Mouse (Mus musculus): ENCODE measurements around the gene Nrxn2. TPM values are rescaled to one million over a fixed set of nuclear protein-coding genes. Genes with fewer than 3 reads are reported as not detected.

The Nrxn2 gene
- polyA plus RNA-seq, 1 experiment from 2014 or later: 0.50 TPM

DNA sequence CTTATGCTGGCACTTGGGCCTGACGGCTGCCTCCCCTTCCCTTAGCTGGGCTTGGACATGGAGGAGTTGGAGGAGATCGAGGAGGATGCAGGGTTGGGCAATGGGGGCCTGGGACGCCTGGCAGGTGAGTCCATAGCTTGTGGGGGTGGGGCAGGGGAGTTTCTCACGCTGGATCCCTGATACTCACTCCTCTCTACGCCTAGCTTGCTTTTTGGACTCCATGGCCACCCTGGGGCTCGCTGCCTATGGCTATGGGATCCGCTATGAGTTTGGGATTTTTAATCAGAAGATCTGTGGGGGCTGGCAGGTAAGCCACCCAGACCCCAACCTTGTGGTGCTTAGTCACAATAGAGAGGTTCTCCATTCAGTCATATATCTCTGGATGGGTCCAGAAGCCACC is 32.7 kb upstream of the Nrxn2 start:
- Histone ChIP-seq H3K9me3 (replicated peaks; ENCODE audit: control insufficient read depth, low read length) (no peaks in the 10 kb centered on the region), H3K27me3 (ENCODE audit: control insufficient read depth, insufficient read depth, low read depth, low read length) (no peaks in the 10 kb centered on the region; the same call in 1 of the 2 replicates), H3K9ac (ENCODE audit: low read depth, low read length) (no peak overlapping the region), H3K4me1 (ENCODE audit: control insufficient read depth, low read depth, low read length) (peaks cover 10% of the 10 kb centered on the region), H3K36me3 (ENCODE audit: control insufficient read depth, insufficient read depth) (no peaks in the 10 kb centered on the region), H3K4me3 (ENCODE audit: low read depth, low read length) (no peak overlapping the region), H3K27ac (ENCODE audit: low read length) (no peak overlapping the region), H3K4me2 (ENCODE audit: low read depth, low read length) (no peak overlapping the region)
- 72% methylated on average over 7 of the region's 7 CpGs for WGBS (ENCODE audit: insufficient replicate concordance)
- ATAC-seq (ENCODE audit: low read depth): no peak

- no peaks in the 10 kb centered on the region for H3K36me3 ChIP-seq (ENCODE audit: control insufficient read depth, insufficient read depth)
- H3K9ac ChIP-seq (ENCODE audit: low read depth, low read length): no peak overlapping the region
- H3K27ac ChIP-seq (ENCODE audit: low read length): no peak overlapping the region
- no peaks in the 10 kb centered on the region for H3K9me3 ChIP-seq (replicated peaks; ENCODE audit: control insufficient read depth, low read length)
- WGBS (ENCODE audit: insufficient replicate concordance): 54% methylated on average over 9 of the region's 9 CpGs
- ATAC-seq (ENCODE audit: low read depth): no peak
- peaks cover 10% of the 10 kb centered on the region for H3K4me1 ChIP-seq (ENCODE audit: control insufficient read depth, low read depth, low read length)
- H3K4me2 ChIP-seq (ENCODE audit: low read depth, low read length): no peak overlapping the region
- H3K27me3 ChIP-seq (ENCODE audit: control insufficient read depth, insufficient read depth, low read depth, low read length): no peaks in the 10 kb centered on the region; the same call in 1 of the 2 replicates
- H3K4me3 ChIP-seq (ENCODE audit: low read depth, low read length): no peak overlapping the region
Measured at GRCm38 (mm10) chr19:6386234-6386633, 32.3 kb upstream of the Nrxn2 start.

DNA sequence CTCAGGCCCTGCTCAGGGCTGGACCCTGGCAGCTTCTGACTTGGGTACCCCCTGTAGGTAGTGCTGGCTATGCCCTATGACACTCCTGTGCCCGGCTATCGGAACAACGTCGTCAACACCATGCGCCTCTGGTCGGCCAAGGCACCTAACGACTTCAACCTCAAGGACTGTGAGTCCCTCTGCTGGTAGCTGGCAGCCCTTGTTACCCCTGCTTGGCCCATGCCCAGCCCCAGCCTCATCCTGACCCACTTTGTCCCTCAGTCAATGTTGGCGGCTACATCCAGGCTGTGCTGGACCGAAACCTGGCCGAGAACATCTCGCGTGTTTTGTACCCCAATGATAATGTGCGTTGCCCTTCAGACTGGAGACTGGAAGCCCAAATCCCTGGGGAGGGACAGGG is 30.5 kb upstream of the Nrxn2 start:
- Histone ChIP-seq H3K36me3 (ENCODE audit: control insufficient read depth, insufficient read depth) (no peaks in the 10 kb centered on the region), H3K4me3 (ENCODE audit: low read depth, low read length) (no peak overlapping the region), H3K9ac (ENCODE audit: low read depth, low read length) (no peak overlapping the region), H3K27me3 (ENCODE audit: control insufficient read depth, insufficient read depth, low read depth, low read length) (no peaks in the 10 kb centered on the region; the same call in 1 of the 2 replicates), H3K4me2 (ENCODE audit: low read depth, low read length) (no peak overlapping the region), H3K4me1 (ENCODE audit: control insufficient read depth, low read depth, low read length) (peaks cover 10% of the 10 kb centered on the region), H3K9me3 (replicated peaks; ENCODE audit: control insufficient read depth, low read length) (no peaks in the 10 kb centered on the region), H3K27ac (ENCODE audit: low read length) (no peak overlapping the region)
- no peak for ATAC-seq (ENCODE audit: low read depth)
- 70% methylated on average over 13 of the region's 13 CpGs for WGBS (ENCODE audit: insufficient replicate concordance)

DNA sequence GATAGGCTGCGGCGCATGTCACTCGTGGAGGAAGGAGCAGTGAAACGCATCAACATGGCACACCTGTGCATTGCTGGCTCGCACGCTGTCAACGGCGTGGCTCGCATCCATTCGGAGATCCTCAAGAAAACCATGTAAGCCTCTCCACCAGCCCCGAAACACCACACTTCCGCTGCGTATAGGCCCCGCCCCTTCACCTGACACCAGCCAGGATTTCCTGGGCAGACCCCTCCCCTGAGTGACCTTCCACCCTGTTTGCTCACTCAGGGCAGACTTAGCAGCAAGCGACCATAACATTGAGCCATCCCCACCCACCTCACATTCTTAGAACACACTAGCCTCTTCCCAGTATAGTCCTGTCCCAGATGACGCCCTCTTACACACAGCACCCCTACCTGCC is 28.7 kb upstream of the Nrxn2 start:
- H3K4me1 ChIP-seq (ENCODE audit: control insufficient read depth, low read depth, low read length): peaks cover 10% of the 10 kb centered on the region
- peak; percentile 71 for ATAC-seq (ENCODE audit: low read depth)
- no peaks in the 10 kb centered on the region for H3K9me3 ChIP-seq (replicated peaks; ENCODE audit: control insufficient read depth, low read length)
- no peaks in the 10 kb centered on the region; the same call in 1 of the 2 replicates for H3K27me3 ChIP-seq (ENCODE audit: control insufficient read depth, insufficient read depth, low read depth, low read length)
- peak overlapping the region; percentile 42 for H3K4me3 ChIP-seq (ENCODE audit: low read depth, low read length)
- H3K4me2 ChIP-seq (ENCODE audit: low read depth, low read length): peak overlapping the region; percentile 48
- no peak overlapping the region for H3K27ac ChIP-seq (ENCODE audit: low read length)
- peak overlapping the region; percentile 45; the same call in 1 of the 2 replicates for H3K9ac ChIP-seq (ENCODE audit: low read depth, low read length)
- 5% methylated on average over 16 of the region's 16 CpGs for WGBS (ENCODE audit: insufficient replicate concordance)
- no peaks in the 10 kb centered on the region for H3K36me3 ChIP-seq (ENCODE audit: control insufficient read depth, insufficient read depth)

DNA sequence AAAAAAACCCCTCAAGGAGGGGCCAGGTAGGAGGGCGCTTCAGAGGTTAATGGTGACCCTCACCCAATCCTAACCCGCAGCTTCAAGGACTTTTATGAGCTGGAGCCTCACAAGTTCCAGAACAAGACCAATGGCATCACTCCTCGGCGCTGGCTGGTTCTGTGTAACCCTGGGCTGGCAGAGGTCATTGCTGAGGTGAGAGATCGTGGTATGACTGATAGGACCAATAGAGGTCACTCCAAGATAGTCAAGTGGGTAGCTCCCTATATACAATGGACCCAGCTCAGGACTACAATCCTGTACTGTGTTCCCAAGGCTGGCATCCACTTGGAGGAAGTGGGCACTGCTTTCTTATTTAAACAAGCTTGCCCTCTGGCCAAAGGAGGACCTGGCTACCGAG is 28.3 kb upstream of the Nrxn2 start:
- Histone ChIP-seq H3K27me3 (ENCODE audit: control insufficient read depth, insufficient read depth, low read depth, low read length) (no peaks in the 10 kb centered on the region; the same call in 1 of the 2 replicates), H3K4me1 (ENCODE audit: control insufficient read depth, low read depth, low read length) (peaks cover 10% of the 10 kb centered on the region), H3K27ac (ENCODE audit: low read length) (no peak overlapping the region), H3K4me2 (ENCODE audit: low read depth, low read length) (peak overlapping the region; percentile 48), H3K36me3 (ENCODE audit: control insufficient read depth, insufficient read depth) (no peaks in the 10 kb centered on the region), H3K9me3 (replicated peaks; ENCODE audit: control insufficient read depth, low read length) (no peaks in the 10 kb centered on the region), H3K4me3 (ENCODE audit: low read depth, low read length) (no peak overlapping the region), H3K9ac (ENCODE audit: low read depth, low read length) (no peak overlapping the region)
- 47% methylated on average over 6 of the region's 6 CpGs for WGBS (ENCODE audit: insufficient replicate concordance)
- peak; percentile 50; the same call in 1 of the 2 replicates for ATAC-seq (ENCODE audit: low read depth)

DNA sequence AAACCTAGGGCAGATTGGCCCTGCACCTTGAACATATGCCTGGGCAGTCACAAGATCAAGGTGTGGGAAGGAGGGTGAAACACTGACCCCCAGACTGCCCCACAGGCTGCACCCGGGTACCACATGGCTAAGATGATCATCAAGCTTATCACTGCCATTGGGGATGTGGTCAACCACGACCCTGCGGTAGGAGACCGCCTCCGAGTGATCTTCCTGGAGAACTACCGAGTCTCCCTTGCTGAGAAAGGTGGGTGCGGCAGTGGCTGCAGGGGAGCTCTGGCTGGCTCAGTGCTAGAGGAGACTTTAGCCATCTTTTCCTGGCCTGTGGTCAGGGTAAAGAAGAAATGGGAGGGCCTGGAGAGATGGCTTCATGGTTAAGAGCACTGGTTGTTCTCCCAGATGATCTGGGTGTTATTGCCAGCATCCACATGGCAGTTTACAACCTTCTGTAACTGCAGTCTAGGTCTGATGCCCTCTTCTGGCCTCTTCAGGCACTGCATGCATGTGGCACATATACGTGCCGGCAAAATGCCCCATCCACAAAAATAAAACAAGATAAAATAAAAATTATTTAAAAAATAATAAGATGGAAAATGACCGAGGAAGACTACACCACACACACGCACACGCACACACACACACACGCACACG is 25.7 kb upstream of the Nrxn2 start:
- Histone ChIP-seq H3K4me2 (ENCODE audit: low read depth, low read length) (no peak overlapping the region), H3K27me3 (ENCODE audit: control insufficient read depth, insufficient read depth, low read depth, low read length) (peaks cover 2% of the 10 kb centered on the region), H3K4me1 (ENCODE audit: control insufficient read depth, low read depth, low read length) (peaks cover 10% of the 10 kb centered on the region), H3K4me3 (ENCODE audit: low read depth, low read length) (no peak overlapping the region), H3K9me3 (replicated peaks; ENCODE audit: control insufficient read depth, low read length) (no peaks in the 10 kb centered on the region), H3K36me3 (ENCODE audit: control insufficient read depth, insufficient read depth) (no peaks in the 10 kb centered on the region), H3K9ac (ENCODE audit: low read depth, low read length) (no peak overlapping the region), H3K27ac (ENCODE audit: low read length) (no peak overlapping the region)
- WGBS (ENCODE audit: insufficient replicate concordance): 52% methylated on average over 14 of the region's 14 CpGs
- no peak for ATAC-seq (ENCODE audit: low read depth)

DNA sequence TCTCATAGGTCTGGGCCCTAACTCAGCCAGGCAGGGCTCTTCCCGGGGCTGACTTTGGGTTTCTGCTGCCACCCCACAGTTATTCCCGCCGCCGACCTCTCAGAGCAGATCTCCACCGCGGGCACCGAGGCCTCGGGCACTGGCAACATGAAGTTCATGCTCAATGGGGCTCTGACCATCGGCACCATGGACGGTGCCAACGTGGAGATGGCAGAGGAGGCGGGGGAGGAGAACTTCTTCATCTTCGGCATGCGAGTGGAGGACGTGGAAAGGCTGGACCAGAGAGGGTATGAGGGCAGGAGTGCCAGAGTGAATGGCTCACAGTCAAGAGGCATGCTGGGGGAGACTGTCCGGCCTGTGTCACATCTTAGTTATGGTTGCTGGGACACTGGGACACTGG is 24.9 kb upstream of the Nrxn2 start:
- H3K27ac ChIP-seq (ENCODE audit: low read length): no peak overlapping the region
- H3K27me3 ChIP-seq (ENCODE audit: control insufficient read depth, insufficient read depth, low read depth, low read length): peaks cover 6% of the 10 kb centered on the region
- no peaks in the 10 kb centered on the region for H3K9me3 ChIP-seq (replicated peaks; ENCODE audit: control insufficient read depth, low read length)
- H3K4me3 ChIP-seq (ENCODE audit: low read depth, low read length): no peak overlapping the region
- ATAC-seq (ENCODE audit: low read depth): no peak
- H3K9ac ChIP-seq (ENCODE audit: low read depth, low read length): no peak overlapping the region
- no peak overlapping the region for H3K4me2 ChIP-seq (ENCODE audit: low read depth, low read length)
- WGBS (ENCODE audit: insufficient replicate concordance): 82% methylated on average over 16 of the region's 16 CpGs
- H3K4me1 ChIP-seq (ENCODE audit: control insufficient read depth, low read depth, low read length): peaks cover 10% of the 10 kb centered on the region
- H3K36me3 ChIP-seq (ENCODE audit: control insufficient read depth, insufficient read depth): no peaks in the 10 kb centered on the region

GRCm38 (mm10) chr19:6396237-6396636 is 22.3 kb upstream of the Nrxn2 start:
- 70% methylated on average over 5 of the region's 5 CpGs for WGBS (ENCODE audit: insufficient replicate concordance)
- H3K36me3 ChIP-seq (ENCODE audit: control insufficient read depth, insufficient read depth): no peaks in the 10 kb centered on the region
- ATAC-seq (ENCODE audit: low read depth): no peak
- H3K27ac ChIP-seq (ENCODE audit: low read length): no peak overlapping the region
- no peaks in the 10 kb centered on the region for H3K9me3 ChIP-seq (replicated peaks; ENCODE audit: control insufficient read depth, low read length)
- no peak overlapping the region for H3K4me3 ChIP-seq (ENCODE audit: low read depth, low read length)
- no peak overlapping the region for H3K9ac ChIP-seq (ENCODE audit: low read depth, low read length)
- no peak overlapping the region for H3K4me2 ChIP-seq (ENCODE audit: low read depth, low read length)
- peaks cover 5% of the 10 kb centered on the region for H3K4me1 ChIP-seq (ENCODE audit: control insufficient read depth, low read depth, low read length)
- peaks cover 32% of the 10 kb centered on the region for H3K27me3 ChIP-seq (ENCODE audit: control insufficient read depth, insufficient read depth, low read depth, low read length)

GRCm38 (mm10) chr19:6397582-6398249 is 20.8 kb upstream of the Nrxn2 start:
- no peak overlapping the region for H3K9ac ChIP-seq (ENCODE audit: low read depth, low read length)
- H3K36me3 ChIP-seq (ENCODE audit: control insufficient read depth, insufficient read depth): no peaks in the 10 kb centered on the region
- H3K4me3 ChIP-seq (ENCODE audit: low read depth, low read length): no peak overlapping the region
- H3K4me2 ChIP-seq (ENCODE audit: low read depth, low read length): no peak overlapping the region
- no peak for ATAC-seq (ENCODE audit: low read depth)
- 0 out of 2 replicates have a peak overlapping the region, but pooled peaks have one; percentile 12 for H3K27ac ChIP-seq (ENCODE audit: low read length)
- WGBS (ENCODE audit: insufficient replicate concordance): 76% methylated on average over 22 of the region's 22 CpGs
- peaks cover 7% of the 10 kb centered on the region for H3K4me1 ChIP-seq (ENCODE audit: control insufficient read depth, low read depth, low read length)
- no peaks in the 10 kb centered on the region for H3K9me3 ChIP-seq (replicated peaks; ENCODE audit: control insufficient read depth, low read length)
- H3K27me3 ChIP-seq (ENCODE audit: control insufficient read depth, insufficient read depth, low read depth, low read length): peaks cover 36% of the 10 kb centered on the region

Measured in liver, embryonic 16.5 days (tissue).